Mouse (Mus musculus) CD4-positive helper T cell, adult 2 months (primary cell): Measurements from ENCODE around the gene Trf.

Experiments used
- DNase-seq: peaks from one replicate; pipeline ENCODE4 v3.0.0-alpha.2; 2012; ENCODE audit warnings: low read depth, missing footprints, low spot score

Trf gene

DNA sequence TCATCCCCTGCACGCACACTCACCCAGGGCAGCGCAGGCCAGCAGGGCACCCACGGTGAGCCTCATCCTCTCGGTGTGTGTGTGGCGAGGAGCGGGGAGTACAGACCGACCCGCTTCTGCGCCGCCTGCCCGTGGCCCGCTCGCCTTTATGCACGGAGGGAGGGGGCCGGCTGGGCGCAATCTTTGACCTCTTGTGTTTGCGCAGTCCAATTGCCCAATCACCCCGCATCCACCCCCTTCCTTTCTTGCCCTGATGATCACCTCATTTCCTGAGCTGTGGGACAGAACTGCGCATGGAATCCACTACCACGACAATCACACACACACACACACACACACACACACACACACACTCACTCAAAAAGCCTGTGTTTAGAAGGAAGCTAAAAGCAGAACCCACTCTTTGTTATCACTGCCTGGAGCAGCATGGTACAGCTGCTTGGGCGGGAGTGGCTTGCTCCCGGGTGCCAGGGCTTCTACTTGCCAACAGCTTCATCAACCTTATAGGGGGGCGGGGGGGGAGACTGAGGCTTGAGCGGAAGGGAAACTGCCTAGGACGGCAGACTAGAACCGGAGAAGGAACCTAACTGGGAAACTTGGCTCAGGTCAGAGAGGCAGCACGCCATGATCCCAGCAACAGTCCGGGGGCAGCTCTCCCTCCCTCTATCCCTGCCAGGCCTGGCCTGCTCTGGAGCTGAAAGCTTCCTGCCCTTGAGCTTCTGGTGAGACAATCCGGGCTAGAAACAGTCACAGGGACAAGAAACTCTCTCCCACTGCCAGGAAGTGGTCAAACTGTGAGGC is at the start of gene Trf, which contains the start of gene Gm20425:
Gene Trf (minus strand): TSS at position 294 of the 801 bp plus-strand sequence.
Gene Gm20425 (minus strand): TSS at position 157 of the 801 bp plus-strand sequence.
- peak; percentile 24 for DNase-seq

DNA sequence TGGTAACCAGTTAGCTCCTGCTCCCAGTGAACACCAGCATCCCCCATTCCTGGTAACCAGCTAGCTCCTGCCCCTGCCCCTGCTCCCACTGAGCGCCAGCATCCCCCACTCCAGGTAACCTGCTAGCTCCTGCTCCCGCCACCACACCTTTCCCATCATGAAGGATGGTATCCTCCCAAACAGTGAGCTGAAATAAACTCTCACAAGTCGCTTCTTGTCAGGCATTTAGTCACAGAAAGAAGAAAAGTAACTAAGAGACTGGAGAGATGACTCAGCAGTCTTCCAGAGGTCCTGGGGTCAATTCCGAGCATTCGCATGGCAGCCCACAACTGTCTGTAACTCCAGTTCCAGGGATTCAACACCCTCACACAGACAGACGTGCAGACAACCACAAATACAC is 46.6 kb upstream of the Trf start:
- no peak for DNase-seq

DNA sequence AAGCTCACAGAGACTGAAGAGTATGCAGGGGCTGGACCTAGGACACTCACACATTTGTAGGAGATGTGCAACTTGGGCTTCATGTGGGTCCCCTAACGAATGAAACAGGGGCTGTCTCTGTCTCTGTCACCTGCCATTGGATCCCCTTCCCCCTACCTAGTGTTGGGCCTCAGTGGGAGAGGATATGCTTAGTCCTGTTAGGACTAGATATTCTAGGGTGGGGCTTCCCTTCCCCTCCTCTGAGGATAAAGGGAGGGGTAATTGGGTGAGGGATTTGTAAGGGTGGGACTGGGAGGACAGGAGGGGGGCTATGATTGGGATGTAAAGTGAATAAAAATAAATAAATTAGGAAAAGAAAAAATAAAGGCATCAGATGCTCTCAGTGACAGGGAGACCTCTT is 45.4 kb upstream of the Trf start:
- no peak for DNase-seq

DNA sequence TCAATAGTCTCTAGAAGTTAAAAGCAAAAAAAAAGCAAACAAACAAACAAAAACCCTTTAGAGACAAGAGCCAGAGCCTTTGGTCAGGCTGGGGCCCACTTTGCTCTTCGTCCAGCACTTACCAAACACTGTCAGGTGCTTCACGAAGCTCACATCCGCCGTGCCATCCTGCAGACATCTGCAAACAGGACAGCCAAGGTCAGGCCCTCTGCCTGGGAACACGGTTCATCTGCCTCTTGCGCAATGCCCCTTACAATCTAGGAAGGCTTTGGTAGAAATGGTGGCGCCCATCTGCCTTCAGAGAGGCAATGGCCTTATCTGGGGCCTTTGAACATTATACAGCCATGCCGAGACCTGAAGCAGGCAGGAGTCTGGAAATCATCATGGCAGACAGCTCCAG is 44.6 kb upstream of the Trf start:
- no peak for DNase-seq

DNA sequence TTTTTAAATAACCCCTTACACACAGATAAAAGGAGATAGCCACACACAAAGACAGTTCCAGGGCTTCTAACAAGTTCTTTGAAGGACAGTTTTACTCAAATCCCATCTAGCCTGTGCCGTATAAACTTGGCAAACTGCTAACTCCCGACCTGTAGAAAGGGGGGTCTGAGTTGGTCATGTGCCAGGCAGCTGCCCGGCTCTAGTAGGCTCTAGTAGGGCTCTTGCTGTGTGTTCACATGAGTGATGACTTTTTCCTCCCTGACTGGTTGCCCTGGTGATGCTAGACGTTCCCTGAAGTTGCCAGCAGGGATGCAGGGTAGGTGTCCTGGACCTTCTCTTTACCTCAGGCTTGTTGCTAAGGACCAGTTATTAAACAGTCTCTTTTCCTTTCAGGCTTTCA is 40.9 kb upstream of the Trf start:
- DNase-seq, result no peak

DNA sequence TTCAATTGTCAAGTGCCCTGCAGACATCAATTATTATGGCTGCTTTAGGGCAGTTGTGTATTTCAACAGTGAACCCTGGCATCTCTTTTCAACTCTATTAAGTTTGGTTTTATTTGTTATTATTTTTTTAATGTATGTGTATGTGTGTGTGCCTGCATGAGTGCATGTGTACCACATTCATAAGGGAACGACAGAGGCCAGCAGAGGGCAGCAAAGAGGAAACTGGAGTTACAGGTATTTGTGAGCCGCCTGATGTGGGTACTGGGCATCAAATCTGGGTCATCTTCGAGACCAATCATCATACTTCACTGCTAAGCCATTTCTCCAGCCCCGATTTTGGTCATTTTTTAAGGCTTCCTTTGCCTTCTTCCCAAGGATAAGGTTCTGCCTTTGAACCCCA is 35.5 kb upstream of the Trf start:
- DNase-seq, result no peak

DNA sequence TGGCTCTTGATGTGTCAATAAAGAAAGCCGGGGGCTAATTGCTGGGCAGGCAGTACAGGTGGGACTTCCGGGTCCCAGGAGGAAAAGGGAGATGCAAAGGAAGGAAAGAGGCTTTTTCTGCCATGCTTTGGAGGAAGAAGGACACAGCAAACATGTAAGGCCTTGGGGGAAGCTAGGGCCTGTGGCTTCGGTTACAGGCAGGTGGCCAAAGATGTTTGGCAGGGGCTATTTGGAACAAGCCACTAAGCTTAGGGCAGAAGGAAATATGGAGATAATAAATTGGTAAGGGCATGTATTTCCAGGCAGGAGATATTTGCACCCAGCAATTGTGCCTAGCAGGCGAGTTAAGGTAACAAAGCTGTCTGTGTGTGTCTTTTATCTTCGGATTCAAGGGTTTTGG is 22.7 kb upstream of the Trf start:
- DNase-seq, result no peak

DNA sequence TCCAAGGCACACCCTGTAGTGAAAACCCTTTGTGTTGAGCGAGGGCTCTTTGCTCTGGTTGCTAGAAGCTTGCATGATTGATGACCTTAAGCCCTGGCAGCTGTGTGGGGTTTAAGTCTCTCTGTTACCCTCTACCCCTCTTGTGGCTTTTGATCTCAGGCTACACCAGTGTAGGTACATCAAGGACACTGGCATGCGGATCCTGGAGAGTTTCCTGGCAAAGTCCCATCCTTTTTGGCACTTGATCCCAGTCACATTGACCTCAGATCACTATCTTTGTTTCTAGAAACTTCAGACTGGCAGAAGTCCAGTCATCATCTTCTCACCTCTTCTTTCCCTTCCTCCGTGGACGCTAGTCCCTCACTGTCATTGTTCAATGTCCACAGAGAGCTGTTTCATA is 18.4 kb upstream of the Trf start:
- no peak for DNase-seq

DNA sequence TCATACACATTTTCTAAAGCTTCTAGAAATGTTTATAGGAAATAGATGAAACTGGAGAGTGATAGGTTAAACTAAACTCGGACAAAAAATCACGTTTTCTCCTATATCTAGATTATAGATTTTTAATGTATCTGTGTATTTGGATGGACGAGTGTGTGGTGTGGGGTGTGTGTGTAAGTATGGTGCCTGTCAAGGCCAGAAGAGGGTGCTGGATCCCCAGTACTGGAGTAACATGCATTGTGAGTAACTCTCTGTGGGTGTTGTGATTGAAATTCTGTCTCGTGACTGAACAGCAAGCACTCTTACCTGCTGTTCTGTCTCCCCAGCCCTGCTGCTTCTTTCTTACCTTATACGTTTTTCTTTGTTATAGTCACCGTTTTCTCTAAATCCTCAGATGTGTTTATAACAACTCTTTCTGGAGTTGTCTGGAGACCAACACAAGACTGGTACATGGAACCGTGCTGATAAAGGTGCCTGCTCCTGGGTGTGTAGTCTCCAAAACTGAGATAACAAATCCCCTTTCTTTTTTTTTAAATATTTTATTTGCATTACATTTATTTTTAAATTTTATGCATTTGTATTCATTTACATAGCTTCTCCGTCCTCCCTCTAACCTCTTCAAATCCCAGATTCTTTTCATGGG is 16.4 kb upstream of the Trf start:
- DNase-seq, result no peak

DNA sequence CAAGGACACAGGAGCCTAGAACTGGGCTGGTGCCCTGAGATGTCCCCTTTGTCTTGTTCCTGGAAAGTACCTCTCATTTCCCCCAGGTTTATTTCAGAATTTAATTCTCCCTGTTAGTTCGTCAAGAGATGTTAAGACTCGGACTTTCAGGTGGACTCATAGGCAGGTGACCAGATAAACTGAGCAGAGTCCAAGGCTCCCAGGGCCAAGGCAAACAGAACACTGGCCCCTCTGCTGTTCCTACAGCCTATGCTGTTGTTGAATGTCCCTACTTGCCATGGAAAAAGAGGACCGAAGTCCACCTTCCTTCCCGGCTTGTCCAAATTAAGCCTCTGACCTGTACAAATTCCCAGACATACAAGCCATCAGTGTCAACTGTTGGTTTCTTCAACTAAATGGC is 13.4 kb upstream of the Trf start:
- DNase-seq, result no peak

DNA sequence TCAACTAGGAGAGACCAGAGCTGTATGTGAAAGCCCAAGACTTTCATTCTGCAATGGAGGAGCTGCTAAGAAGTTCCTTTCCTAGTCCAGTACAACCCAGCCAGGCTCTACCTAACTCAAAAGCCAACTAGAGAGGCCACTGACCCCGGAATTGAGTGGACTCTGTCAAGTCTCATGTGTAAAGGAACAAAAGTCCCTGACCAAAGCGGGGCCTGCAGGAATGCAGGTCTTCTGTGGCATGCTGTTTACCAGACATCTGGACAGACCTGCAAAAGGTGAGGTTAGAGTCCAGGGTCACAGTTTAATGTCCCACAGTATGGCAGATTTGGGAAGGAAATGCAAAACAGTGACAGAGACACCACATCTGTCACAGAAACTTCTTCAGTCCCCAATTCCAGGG is 11.0 kb upstream of the Trf start:
- no peak for DNase-seq

DNA sequence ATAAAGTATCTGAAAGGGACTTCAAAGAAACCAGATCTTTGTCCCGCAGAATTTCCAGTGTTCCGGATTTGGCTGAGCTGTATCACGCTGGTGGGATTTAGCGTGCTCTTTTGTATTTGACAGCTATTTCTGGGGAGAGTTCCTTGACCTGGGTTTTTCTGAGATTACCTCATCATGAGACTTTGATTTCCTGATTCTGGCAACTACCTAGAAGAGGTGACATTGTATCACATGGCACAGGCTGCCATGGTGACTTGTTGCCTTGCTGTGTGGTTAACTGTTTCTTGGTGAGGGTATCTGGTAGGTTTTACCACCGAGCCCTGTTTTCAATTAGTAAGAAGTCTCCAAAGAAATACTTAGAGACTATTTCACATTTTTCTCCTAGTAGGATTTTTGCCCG is 9.2 kb upstream of the Trf start:
- no peak for DNase-seq

DNA sequence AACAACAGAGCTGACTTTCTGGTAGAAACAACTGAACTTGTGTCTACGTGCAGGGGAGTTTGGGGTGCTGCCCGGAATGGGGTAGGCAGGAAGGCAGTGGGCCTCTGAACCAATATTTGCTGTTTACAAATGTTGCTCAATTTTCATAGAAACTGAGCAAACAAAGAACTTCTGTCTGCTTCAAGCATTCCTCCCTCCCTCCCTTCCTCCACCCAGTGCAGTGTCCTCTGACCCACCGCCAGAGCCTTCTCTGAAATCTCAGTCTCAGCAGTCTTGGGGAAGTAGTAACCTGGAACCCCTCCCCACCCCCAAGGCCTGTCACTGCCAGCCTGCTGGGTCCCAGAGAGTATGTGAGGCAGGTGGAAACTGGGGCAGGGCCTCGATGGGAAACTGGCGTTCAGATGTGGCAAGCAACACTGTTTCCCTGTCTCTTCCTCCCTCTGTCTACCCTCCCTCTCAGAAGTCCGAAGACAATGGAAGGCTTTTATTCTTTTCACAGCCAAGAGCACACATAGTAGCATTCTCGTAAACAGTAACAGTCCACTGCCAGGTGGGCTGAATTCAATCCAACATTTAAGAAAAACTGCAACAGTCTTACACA is 4.4 kb upstream of the Trf start:
- DNase-seq, result no peak

DNA sequence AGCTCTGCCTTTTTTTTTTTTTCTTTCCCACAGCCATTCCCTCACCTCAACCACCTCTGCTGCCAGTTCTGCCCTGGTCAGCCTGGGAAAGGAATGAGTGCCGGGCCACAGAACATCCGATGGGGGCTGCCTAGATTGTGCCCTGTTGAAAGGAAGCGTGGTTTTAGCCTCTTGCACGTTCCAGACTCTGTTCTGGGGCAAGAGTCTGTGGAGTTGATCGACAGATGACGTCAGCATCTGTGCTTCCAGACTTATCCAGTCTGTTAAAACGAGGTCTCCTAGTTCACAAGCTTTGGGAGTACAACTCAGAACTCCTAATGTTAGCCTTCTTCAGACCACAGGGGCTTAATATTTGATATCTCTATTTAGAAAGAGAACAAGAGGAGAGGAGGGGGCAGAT is 3.8 kb upstream of the Trf start:
- DNase-seq, result no peak

DNA sequence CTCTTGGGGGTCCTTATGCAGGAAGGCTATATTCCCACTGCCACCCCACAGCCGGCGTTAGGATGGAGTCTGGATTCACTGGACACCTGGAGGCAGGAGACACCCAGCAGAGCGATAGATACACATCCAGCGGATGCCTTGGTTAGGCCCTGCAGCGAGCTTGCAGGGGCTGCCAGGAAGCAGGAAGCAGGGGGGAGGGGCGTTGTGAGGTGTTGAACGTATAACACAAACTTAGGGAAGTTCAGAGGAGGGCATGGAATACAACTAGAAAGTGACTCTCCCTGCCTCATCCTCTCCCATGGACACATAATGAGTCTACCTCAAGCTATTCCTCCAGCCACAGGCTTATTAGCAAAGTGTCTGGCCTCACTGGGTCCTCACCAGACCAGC is 2.8 kb upstream of the Trf start:
- no peak for DNase-seq

DNA sequence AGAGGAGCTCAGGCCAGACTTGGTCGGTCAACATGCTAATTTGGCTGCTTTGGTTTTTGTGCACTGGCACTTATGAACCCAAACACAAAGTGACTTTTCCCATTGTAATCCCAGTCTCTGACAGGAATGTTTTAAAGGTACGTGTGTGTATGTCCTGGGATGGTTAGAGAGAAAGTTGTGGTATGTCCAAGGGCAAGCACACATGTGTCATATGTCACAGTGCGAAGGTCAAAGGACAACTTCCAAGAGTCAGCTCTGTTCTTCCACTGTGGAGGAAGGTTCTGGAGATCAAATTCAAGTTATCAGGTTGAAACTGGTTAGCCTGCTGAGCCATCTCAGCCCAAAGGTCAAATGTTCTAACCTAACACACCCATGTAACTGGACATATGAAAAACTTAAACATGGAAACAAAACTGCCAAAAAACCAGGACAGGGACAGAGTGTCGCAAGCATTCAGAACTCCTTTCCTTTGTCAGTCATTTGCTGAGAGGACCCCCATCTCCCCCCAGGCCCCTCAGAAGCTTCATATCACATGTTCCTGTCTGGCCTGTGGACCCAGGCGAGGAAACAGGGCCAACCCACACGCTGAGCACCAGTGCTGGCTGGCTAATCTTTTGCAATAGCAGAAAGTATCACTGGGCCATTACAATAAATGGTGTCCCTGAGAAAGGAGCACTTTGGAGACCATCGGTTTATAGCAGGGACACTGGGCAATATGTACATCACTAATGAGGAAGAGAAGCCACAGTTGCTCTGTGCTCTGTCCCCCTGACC is 2.2 kb upstream of the Trf start:
- no peak for DNase-seq

DNA sequence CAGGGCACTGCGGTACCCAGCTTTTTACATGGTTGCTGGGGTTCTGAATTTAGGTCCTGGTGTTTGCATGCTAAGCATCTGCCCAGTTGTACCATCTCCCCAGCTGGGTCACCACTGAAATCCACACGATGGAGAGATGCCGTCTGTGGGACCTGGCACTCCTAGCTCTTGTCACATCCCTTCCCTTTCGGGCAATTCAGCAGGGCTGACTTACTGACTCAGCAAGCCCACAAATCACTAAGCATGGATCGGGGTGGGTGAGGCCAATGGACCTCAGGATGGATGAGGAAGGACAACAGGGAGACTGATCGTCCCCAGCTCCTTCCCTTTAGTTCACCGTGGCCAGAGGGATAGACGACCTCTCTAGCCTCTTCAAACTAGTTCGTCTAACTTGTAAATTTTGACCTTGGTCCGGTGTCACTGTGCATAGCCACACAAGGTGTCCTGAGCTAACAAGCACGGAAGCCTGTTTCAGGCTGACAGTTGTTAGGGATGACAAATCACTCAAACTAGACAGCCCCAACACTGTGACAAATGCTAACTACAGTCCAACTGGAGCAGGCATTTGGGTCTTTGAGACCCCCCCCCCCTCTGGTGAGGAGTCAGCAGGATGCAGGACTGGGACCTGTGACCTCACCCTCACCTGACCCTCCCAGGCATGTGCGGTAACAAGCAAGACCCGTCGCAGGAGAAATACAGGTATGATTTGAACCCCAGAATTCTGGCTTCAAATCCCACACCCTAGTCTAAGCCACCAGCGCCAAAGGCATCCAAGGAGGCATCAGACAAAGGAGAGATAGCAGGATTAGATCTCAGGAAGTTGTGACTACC is 992 bp downstream of the Trf start:
- DNase-seq, result no peak

DNA sequence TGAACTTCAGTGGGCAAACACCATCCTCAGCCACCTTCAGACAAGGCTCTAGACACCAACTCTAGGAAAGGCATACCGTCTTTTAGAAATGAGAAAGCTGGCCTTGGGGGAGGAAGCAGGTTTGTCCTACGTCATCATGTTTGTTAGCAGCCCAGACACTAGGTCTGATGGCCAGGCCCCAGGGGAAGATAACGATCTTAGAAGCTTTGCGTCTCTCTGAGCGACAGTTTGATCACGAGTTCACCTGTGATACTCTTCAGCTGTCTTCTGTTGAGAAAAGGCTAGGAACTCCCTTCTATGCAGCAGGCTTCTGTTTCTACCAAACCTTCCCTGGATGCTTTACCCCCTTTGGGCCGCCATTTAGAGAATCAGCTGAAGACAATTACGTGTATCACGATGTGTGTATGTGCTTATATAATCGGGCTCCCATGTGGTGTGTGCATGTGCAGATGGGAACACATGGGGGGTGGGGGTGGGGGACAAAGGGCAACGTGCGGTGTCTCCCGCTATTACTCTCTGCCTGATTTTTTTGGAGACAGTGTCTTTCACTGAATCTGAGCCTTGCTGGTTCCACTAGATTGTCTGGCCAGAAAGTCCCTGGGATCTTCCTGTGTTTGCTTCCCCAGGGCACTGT is 1.8 kb downstream of the Trf start:
- DNase-seq, result no peak

DNA sequence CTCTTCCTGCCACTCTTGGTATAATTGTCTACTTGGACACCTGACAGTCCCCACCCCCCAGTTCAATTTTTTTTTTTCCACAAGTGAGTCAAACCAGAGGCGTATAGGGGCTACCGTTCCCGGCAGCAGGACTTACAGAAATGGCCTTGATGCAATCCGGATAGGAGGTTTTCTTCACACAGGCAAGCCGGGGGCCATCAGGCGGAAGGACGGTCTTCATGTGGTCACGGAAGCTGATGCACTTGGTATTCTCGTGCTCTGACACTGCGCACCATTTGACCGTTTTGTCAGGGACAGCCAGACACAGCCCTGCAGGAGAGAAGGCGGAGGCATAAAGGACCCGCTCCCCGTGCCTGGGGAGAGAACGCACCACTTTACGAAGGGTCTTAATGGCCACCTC is 2.5 kb downstream of the Trf start:
- DNase-seq, result no peak

DNA sequence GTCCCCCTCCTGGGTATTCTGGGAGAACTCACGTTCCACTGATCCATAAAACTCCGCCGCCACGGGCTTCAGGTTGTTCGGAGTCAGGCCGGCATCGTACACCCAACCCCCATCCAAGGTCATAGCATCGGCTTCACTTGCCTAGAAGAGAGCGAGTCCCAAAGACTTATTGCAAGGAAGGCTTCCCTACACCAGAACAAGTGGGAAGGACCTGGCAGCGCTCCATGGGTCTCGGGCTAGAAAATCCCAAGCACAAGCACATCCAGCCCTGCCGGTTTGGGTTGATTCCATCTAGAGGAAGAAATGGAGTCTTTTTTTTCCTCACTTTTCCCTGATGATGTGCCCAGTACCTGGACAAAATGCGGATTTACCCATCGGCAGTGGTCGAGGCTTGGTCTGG is 3.4 kb downstream of the Trf start:
- DNase-seq, result no peak

DNA sequence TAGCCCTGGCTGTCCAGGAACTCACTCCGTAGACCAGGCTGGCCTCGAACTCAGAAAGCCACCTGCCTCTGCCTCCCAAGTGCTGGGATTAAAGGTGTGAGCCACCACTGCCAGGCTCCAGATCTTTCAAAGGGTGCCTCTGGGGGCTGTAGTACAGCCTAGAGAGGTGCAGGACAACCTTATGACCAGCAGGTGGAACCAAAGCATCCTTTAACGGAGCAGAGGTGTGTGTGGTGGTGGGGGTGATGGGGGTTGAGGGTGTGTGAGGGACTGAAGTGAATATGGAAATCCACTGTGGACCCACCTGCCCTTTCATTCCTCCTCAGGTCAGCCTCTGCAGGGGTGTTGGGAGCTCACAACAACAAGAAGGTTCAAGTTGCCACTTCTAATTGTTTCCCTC is 4.8 kb downstream of the Trf start:
- peak; percentile 30 for DNase-seq
